Mouse (Mus musculus) C2C12 (cell line): Measurements from ENCODE around the gene Eln. TPM values are rescaled to one million over a fixed set of nuclear protein-coding genes. Genes with fewer than 3 reads are reported as not detected.

Source experiments
- H3K27me3 ChIP-seq: one replicate; pipeline ENCODE4 v1.6.1; 2011; ENCODE audit not compliant: control insufficient read depth, insufficient read depth, insufficient read length
- H3K36me3 ChIP-seq: one replicate; pipeline ENCODE4 v1.6.1; 2011; ENCODE audit not compliant: control insufficient read depth, insufficient read depth
- H3K4me3 ChIP-seq: one replicate; pipeline ENCODE4 v1.5.1; 2011; ENCODE audit warnings: mild to moderate bottlenecking, control low read depth; ENCODE audit not compliant: poor library complexity, insufficient read depth, severe bottlenecking
- H3K79me2 ChIP-seq: one replicate; pipeline ENCODE4 v1.6.1; 2011; ENCODE audit not compliant: control insufficient read depth, insufficient read depth
- H3K79me3 ChIP-seq: one replicate; pipeline ENCODE4 v1.6.1; 2011; ENCODE audit warnings: low read depth, control low read depth
- H3ac ChIP-seq: one replicate; pipeline ENCODE3; 2011; ENCODE audit warnings: low read depth; ENCODE audit not compliant: control insufficient read depth, insufficient read length
- CEBPB ChIP-seq: IDR thresholded peaks from one replicate; pipeline ENCODE4 v1.6.1; 2011; ENCODE audit warnings: low read depth, mild to moderate bottlenecking, control low read depth, moderate library complexity
- CTCF ChIP-seq: IDR thresholded peaks from one replicate; pipeline ENCODE4 v1.5.1; 2011; ENCODE audit not compliant: control insufficient read depth, insufficient read depth, insufficient read length
- FOSL1 ChIP-seq: IDR thresholded peaks from one replicate; pipeline ENCODE4 v1.8.0; 2011; ENCODE audit warnings: mild to moderate bottlenecking, low read length; ENCODE audit not compliant: poor library complexity, insufficient read depth, severe bottlenecking
- MAX ChIP-seq: IDR thresholded peaks from one replicate; pipeline ENCODE4 v1.6.1; 2011; ENCODE audit warnings: mild to moderate bottlenecking, control low read depth
- MYOD1 ChIP-seq: IDR thresholded peaks from one replicate; pipeline ENCODE4 v1.6.1; 2011; ENCODE audit warnings: low read depth; ENCODE audit not compliant: control insufficient read depth, insufficient read length
- MYOG ChIP-seq: IDR thresholded peaks from one replicate; pipeline ENCODE4 v1.6.1; 2011; ENCODE audit not compliant: control insufficient read depth, insufficient read length; ENCODE audit errors: extremely low read depth
- USF1 ChIP-seq: IDR thresholded peaks from one replicate; pipeline ENCODE4 v1.6.1; 2011; ENCODE audit warnings: low read depth, mild to moderate bottlenecking, control low read depth, moderate library complexity
- polyA plus RNA-seq: library from polyadenylated mRNA; unstranded; fragments of >200 nt; fragmentation: generic; extraction: Trizol; gene quantifications from one replicate; pipeline ENCODE4 v1.2.1, GENCODE M21; 2012; ENCODE audit warnings: missing spikeins

The Eln gene
- polyA plus RNA-seq, 1 experiment, result not detected

GRCm38 (mm10) chr5:134672611-134673010 lies 74.5 kb downstream of the Eln start:
- TF ChIP-seq CEBPB, result no peak
- Histone ChIP-seq H3K36me3 (peaks cover 20% of the 10 kb centered on the region), H3ac (no peak overlapping the region), H3K27me3 (no peaks in the 10 kb centered on the region), H3K79me2 (peaks cover 3% of the 10 kb centered on the region), H3K4me3 (no peak overlapping the region), H3K79me3 (peaks cover 3% of the 10 kb centered on the region)

GRCm38 (mm10) chr5:134672198-134672516 lies 75.0 kb downstream of the Eln start:
- Histone ChIP-seq H3K4me3 (no peak overlapping the region), H3K27me3 (no peaks in the 10 kb centered on the region), H3K79me3 (peaks cover 3% of the 10 kb centered on the region), H3K79me2 (no peaks in the 10 kb centered on the region), H3K36me3 (peaks cover 20% of the 10 kb centered on the region), H3ac (no peak overlapping the region)
- TF ChIP-seq CEBPB (no peak), MYOG (no peak), CTCF (no peak), FOSL1 (no peak), USF1 (no peak), MAX (no peak), MYOD1 (no peak)

GRCm38 (mm10) chr5:134671335-134672197 lies 75.6 kb downstream of the Eln start:
- Histone ChIP-seq H3K4me3 (no peak overlapping the region), H3K36me3 (peaks cover 20% of the 10 kb centered on the region)
- TF ChIP-seq MYOG (no peak), CTCF (no peak), MYOD1 (no peak), FOSL1 (no peak)

GRCm38 (mm10) chr5:134669001-134669708 lies 78.0 kb downstream of the Eln start:
- Histone ChIP-seq H3ac (no peak overlapping the region), H3K4me3 (no peak overlapping the region), H3K79me3 (no peaks in the 10 kb centered on the region), H3K36me3 (peaks cover 29% of the 10 kb centered on the region), H3K27me3 (no peaks in the 10 kb centered on the region), H3K79me2 (no peaks in the 10 kb centered on the region)
- TF ChIP-seq CEBPB (no peak), FOSL1 (no peak), MYOG (no peak)

More at GRCm38 (mm10) chr5:134671335-134672197, 75.6 kb downstream of the Eln start:
- Histone ChIP-seq H3K79me3 (peaks cover 3% of the 10 kb centered on the region), H3ac (no peak overlapping the region), H3K79me2 (no peaks in the 10 kb centered on the region), H3K27me3 (no peaks in the 10 kb centered on the region)

GRCm38 (mm10) chr5:134668495-134668894 lies 78.6 kb downstream of the Eln start:
- H3K36me3 ChIP-seq, result peaks cover 32% of the 10 kb centered on the region
- no peaks in the 10 kb centered on the region for H3K79me3 ChIP-seq
- H3K79me2 ChIP-seq, result no peaks in the 10 kb centered on the region
- H3K4me3 ChIP-seq, result no peak overlapping the region
- H3ac ChIP-seq, result no peak overlapping the region
- H3K27me3 ChIP-seq, result no peaks in the 10 kb centered on the region
- peak; percentile 44 for TF ChIP-seq CTCF
- TF ChIP-seq FOSL1, result no peak
- TF ChIP-seq MYOD1, result no peak
- no peak for TF ChIP-seq MYOG

- Histone ChIP-seq H3K79me2 (no peaks in the 10 kb centered on the region), H3ac (no peak overlapping the region), H3K4me3 (no peak overlapping the region), H3K27me3 (no peaks in the 10 kb centered on the region), H3K36me3 (peaks cover 5% of the 10 kb centered on the region), H3K79me3 (no peaks in the 10 kb centered on the region)
- TF ChIP-seq MYOG (no peak), USF1 (no peak), MYOD1 (no peak), MAX (no peak), CEBPB (no peak), CTCF (no peak), FOSL1 (no peak)
These were observed 90.4 kb downstream of the Eln start for GRCm38 (mm10) chr5:134656708-134657107.

Other genes with a start within 250 kb of the Eln start
- 15.7 TPM for gene Clip2, start 194.9 kb downstream of the Eln start, polyA plus RNA-seq
- gene Syna, start 187.2 kb downstream of the Eln start, polyA plus RNA-seq, result 0.11 TPM
- 140 TPM for gene Rfc2, start 166.0 kb downstream of the Eln start, polyA plus RNA-seq
- gene Lat2, start 132.3 kb downstream of the Eln start, polyA plus RNA-seq, result 0.61 TPM
- gene Eif4h, start 107.8 kb downstream of the Eln start, polyA plus RNA-seq, result 427 TPM
- gene Limk1, start 58.7 kb downstream of the Eln start, polyA plus RNA-seq, result 32.2 TPM
- gene Tmem270, start 159.4 kb upstream of the Eln start, polyA plus RNA-seq, result not detected
- gene Cldn13, start 168.2 kb upstream of the Eln start, polyA plus RNA-seq, result not detected
- 4.3 TPM for gene Mettl27, start 185.0 kb upstream of the Eln start, polyA plus RNA-seq
- gene Cldn4, start 199.6 kb upstream of the Eln start, polyA plus RNA-seq, result 0.04 TPM
- gene Cldn3, start 238.9 kb upstream of the Eln start, polyA plus RNA-seq, result not detected